Mouse (Mus musculus) 3T3-L1 (cell line): ENCODE results near the gene Eps15.

Source experiments
- DNase-seq: peaks from one replicate; pipeline ENCODE4 v3.0.0-alpha.2; 2015; ENCODE audit warnings: low read depth, low spot score

Eps15 gene

GRCm38 (mm10) chr4:109268903-109269302, 11.2 kb upstream of the Eps15 start:
- DNase-seq = peak; percentile 25

- DNase-seq = no peak
Measured at GRCm38 (mm10) chr4:109271803-109272202, 8.3 kb upstream of the Eps15 start.

GRCm38 (mm10) chr4:109273586-109274240, 6.4 kb upstream of the Eps15 start:
- no peak for DNase-seq

- peak; percentile 29 for DNase-seq
Measured at GRCm38 (mm10) chr4:109280459-109281160, 542 bp downstream of the Eps15 start.

GRCm38 (mm10) chr4:109281161-109281560, 1.1 kb downstream of the Eps15 start:
- no peak for DNase-seq

- DNase-seq = no peak
Measured at GRCm38 (mm10) chr4:109281946-109282345, 1.9 kb downstream of the Eps15 start.

- no peak for DNase-seq
Measured at GRCm38 (mm10) chr4:109294629-109295028, 14.6 kb downstream of the Eps15 start.

GRCm38 (mm10) chr4:109296510-109296909, 16.4 kb downstream of the Eps15 start:
- DNase-seq = no peak

- no peak for DNase-seq
Measured at GRCm38 (mm10) chr4:109299136-109299535, 19.1 kb downstream of the Eps15 start.

- peak; percentile 49 for DNase-seq
Measured at GRCm38 (mm10) chr4:109316941-109317894, 37.1 kb downstream of the Eps15 start.

- DNase-seq = no peak
Measured at GRCm38 (mm10) chr4:109336796-109337195, 56.7 kb downstream of the Eps15 start.

- no peak for DNase-seq
Measured at GRCm38 (mm10) chr4:109341222-109341621, 61.2 kb downstream of the Eps15 start.

GRCm38 (mm10) chr4:109342783-109343485, 62.9 kb downstream of the Eps15 start:
- DNase-seq = peak; percentile 28

GRCm38 (mm10) chr4:109343909-109344308, 63.8 kb downstream of the Eps15 start:
- peak; percentile 44 for DNase-seq

- DNase-seq = no peak
Measured at GRCm38 (mm10) chr4:109378107-109378506, 98.0 kb downstream of the Eps15 start.

GRCm38 (mm10) chr4:109382457-109382856, 102.4 kb downstream of the Eps15 start:
- DNase-seq = no peak

- no peak for DNase-seq
Measured at GRCm38 (mm10) chr4:109385599-109385998, 105.5 kb downstream of the Eps15 start.

GRCm38 (mm10) chr4:109393229-109393779, 113.2 kb downstream of the Eps15 start:
- DNase-seq = no peak

- no peak for DNase-seq
Measured at GRCm38 (mm10) chr4:109393902-109394301, 113.8 kb downstream of the Eps15 start.

GRCm38 (mm10) chr4:109394314-109395074, 114.4 kb downstream of the Eps15 start:
- DNase-seq = no peak
